Mouse (Mus musculus): ENCODE measurements around the gene Gsk3b. TPM values are rescaled to one million over a fixed set of nuclear protein-coding genes. Genes with fewer than 3 reads are reported as not detected.
A peak's percentile ranks its signal among the peaks of the same experiment; 100 is the strongest.
"Not testable (repeated sequence)": the region's sequence is repeated elsewhere in the genome, so short reads cannot be mapped to it uniquely, and the experiment has no call there.

The Gsk3b gene
- polyA plus RNA-seq, 1 experiment from 2014 or later = 10.7 TPM

DNA sequence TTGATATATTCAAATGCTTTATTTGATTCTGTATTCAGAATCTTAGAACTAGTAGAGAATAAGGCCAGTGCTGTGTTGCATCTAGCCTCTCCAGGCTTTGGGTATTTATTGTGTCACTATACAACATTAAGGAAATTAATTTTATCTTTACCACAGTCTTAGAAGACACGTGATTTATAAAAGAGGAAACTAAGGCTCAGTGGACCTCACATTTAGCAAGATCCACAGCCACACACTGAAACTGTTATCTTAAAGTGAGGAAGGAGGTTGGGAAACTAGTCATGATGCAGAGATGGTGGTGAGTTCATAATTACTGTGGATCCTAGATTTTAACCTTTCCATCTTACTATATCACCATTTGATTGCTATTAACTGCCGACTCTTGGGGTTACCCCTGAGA, 16.7 kb downstream of the Gsk3b start:
- H3K27me3 ChIP-seq = no peaks in the 10 kb centered on the region
- H3K9ac ChIP-seq = no peak overlapping the region
- 46% methylated on average over 2 of the region's 2 CpGs for WGBS (ENCODE audit: insufficient replicate concordance)
- no peaks in the 10 kb centered on the region for H3K9me3 ChIP-seq (replicated peaks)
- peaks cover 4% of the 10 kb centered on the region for H3K36me3 ChIP-seq (replicated peaks)
- peaks cover 9% of the 10 kb centered on the region for H3K4me1 ChIP-seq (replicated peaks)
- ATAC-seq (ENCODE audit: insufficient read depth) = no peak
- H3K27ac ChIP-seq (replicated peaks) = no peak overlapping the region
- H3K4me2 ChIP-seq = no peak overlapping the region
- H3K4me3 ChIP-seq (replicated peaks) = no peak overlapping the region

DNA sequence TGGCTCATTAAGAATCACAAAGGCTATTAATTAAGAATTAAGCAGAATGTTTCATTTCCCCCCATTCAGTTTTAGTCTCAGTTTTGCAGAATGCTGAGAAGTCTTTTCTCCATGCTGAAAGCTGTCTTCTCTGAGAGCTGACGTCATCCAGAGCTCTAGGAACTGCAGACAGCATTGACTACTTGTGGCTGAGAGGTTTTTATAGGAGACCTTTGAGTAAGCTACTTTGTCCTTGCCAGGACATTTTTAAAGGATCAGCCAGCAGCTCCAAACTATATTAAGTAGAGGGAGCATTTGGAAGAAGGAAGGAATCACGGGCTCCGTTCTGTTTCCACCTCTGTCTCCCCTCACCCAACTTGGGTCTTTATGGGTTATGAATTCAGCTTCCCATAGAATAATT, 17.7 kb downstream of the Gsk3b start:
- peaks cover 9% of the 10 kb centered on the region for H3K4me1 ChIP-seq (replicated peaks)
- H3K27ac ChIP-seq (replicated peaks) = no peak overlapping the region
- no peak overlapping the region for H3K4me2 ChIP-seq
- no peak overlapping the region for H3K9ac ChIP-seq
- ATAC-seq (ENCODE audit: insufficient read depth) = no peak
- WGBS (ENCODE audit: insufficient replicate concordance) = 82% methylated on average over 3 of the region's 3 CpGs
- no peaks in the 10 kb centered on the region for H3K27me3 ChIP-seq
- H3K4me3 ChIP-seq (replicated peaks) = no peak overlapping the region
- no peaks in the 10 kb centered on the region for H3K9me3 ChIP-seq (replicated peaks)
- no peaks in the 10 kb centered on the region for H3K36me3 ChIP-seq (replicated peaks)

DNA sequence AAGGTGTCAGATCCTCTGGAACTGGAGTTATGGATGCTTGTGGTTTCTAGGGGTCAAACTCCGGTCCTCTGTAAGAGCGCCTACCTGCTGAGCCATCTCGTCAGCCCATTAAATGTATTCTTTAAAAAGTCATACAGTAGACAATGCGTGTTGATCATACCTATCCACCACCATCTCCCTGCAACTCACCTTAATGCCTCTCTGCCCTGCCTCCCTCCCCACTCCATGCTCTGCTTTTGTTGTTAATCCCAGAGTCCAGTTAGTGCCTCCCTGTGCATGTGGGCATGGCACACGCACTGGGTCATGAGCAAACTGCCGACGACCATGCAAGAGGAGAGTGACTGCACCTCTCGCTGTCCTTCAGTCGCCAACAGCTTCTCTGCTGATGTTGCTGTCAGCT, 21.2 kb downstream of the Gsk3b start:
- ATAC-seq (ENCODE audit: insufficient read depth) = no peak
- Histone ChIP-seq H3K36me3 (replicated peaks) (peaks cover 6% of the 10 kb centered on the region; the same call in 1 of the 2 replicates), H3K27me3 (no peaks in the 10 kb centered on the region), H3K4me1 (replicated peaks) (peaks cover 9% of the 10 kb centered on the region), H3K9ac (no peak overlapping the region), H3K9me3 (replicated peaks) (no peaks in the 10 kb centered on the region), H3K4me2 (no peak overlapping the region), H3K4me3 (replicated peaks) (no peak overlapping the region), H3K27ac (replicated peaks) (no peak overlapping the region)
- 75% methylated on average over 9 of the region's 9 CpGs for WGBS (ENCODE audit: insufficient replicate concordance)

DNA sequence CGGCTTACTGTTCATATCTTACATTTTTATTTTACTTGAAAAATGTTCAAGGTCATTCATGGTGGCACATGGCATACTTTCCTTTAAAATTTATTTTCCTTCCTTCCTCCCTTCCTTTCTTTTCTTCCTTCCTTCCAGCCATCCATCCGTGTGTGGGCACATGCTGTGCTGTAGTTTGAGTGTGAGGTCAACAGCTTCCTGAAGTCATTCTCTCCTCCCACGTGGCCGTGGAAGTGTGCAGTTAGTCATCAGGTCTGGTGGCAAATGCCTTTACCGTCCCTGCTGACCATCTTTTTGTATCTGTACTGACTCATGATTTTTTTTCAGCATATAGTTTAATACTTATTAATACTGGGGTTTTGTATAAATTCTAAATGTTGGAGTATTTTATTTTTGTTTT, 21.8 kb downstream of the Gsk3b start:
- 21% methylated on average over 5 of the region's 5 CpGs for WGBS (ENCODE audit: insufficient replicate concordance)

DNA sequence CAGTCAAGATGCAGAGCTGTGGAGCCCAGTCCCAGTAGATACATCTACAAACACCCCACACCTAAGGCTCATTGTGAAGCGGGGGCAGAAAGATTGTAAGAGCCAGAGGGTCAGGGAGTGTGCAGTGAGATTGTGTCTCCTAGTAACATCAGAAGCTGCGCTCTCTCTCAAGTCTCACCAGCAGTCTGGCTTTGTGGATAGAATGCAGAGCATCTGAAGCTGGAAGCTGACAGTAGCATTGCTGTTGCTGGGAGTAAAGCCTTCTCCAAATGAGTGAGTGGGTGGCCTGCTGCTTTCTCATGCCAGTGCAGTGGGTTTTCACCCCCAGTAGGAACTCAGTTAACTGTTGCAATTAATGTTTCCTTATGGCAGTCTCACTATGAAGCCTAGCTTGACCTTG, 25.3 kb downstream of the Gsk3b start:
- no peaks in the 10 kb centered on the region for H3K9me3 ChIP-seq (replicated peaks)
- H3K27me3 ChIP-seq = no peaks in the 10 kb centered on the region
- H3K9ac ChIP-seq = no peak overlapping the region
- H3K4me2 ChIP-seq = no peak overlapping the region
- 65% methylated on average over 2 of the region's 2 CpGs for WGBS (ENCODE audit: insufficient replicate concordance)
- no peak for ATAC-seq (ENCODE audit: insufficient read depth)
- no peak overlapping the region for H3K27ac ChIP-seq (replicated peaks)
- peaks cover 6% of the 10 kb centered on the region; the same call in 1 of the 2 replicates for H3K36me3 ChIP-seq (replicated peaks)
- H3K4me3 ChIP-seq (replicated peaks) = no peak overlapping the region
- H3K4me1 ChIP-seq (replicated peaks) = peaks cover 9% of the 10 kb centered on the region

More for the DNA sequence above, 21.8 kb downstream of the Gsk3b start:
- peaks cover 9% of the 10 kb centered on the region for H3K4me1 ChIP-seq (replicated peaks)
- no peaks in the 10 kb centered on the region for H3K27me3 ChIP-seq
- H3K4me3 ChIP-seq (replicated peaks) = no peak overlapping the region
- H3K27ac ChIP-seq (replicated peaks) = no peak overlapping the region
- no peaks in the 10 kb centered on the region for H3K9me3 ChIP-seq (replicated peaks)
- H3K9ac ChIP-seq = no peak overlapping the region
- H3K4me2 ChIP-seq = no peak overlapping the region
- ATAC-seq (ENCODE audit: insufficient read depth) = no peak
- H3K36me3 ChIP-seq (replicated peaks) = peaks cover 6% of the 10 kb centered on the region; the same call in 1 of the 2 replicates

DNA sequence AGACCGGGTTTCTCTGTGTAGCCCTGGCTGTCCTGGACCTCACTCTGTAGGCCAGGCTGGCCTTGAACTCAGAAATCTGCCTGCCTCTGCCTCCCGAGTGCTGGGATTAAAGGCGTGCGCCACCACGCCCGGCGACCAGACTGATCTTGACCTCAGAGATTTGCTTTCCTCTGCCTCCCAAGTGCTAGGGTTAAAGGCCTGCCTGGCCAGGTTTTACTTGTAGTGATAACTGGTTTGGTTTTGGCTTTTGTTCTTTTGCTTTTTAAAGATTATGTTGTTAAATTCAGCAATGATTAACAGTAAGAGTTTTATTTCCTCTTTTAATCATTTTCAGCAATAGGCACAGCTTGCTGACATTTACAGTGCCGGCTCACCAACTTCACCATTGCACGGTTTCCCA, 29.1 kb downstream of the Gsk3b start:
- WGBS (ENCODE audit: insufficient replicate concordance) = 71% methylated on average over 9 of the region's 9 CpGs
- not testable (repeated sequence) for H3K27ac ChIP-seq (replicated peaks); ATAC-seq (ENCODE audit: insufficient read depth); H3K4me2 ChIP-seq; H3K4me1 ChIP-seq (replicated peaks); H3K9ac ChIP-seq; H3K9me3 ChIP-seq (replicated peaks); H3K36me3 ChIP-seq (replicated peaks); H3K27me3 ChIP-seq; H3K4me3 ChIP-seq (replicated peaks)

DNA sequence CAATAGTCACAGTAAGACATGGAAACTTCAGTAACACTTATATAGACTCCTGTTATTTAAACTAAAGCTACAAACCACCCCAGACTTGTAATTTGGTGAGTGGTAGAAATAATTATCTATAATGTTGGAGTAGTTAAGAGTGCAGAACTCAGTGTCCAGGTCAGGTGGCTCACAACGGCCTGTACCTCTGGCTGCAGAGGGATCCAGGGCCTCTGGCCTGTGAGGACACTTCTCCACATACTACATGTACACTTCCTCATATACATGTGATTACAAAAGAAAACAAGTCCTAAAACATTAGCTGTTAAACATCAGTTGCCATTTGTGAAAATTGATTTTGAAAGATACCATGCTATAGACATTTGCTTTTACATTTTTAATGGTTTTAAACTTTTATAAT, 29.9 kb downstream of the Gsk3b start:
- no peak overlapping the region for H3K4me3 ChIP-seq (replicated peaks)
- 76% methylated on average over 1 of the region's 1 CpGs for WGBS (ENCODE audit: insufficient replicate concordance)
- H3K27ac ChIP-seq (replicated peaks) = no peak overlapping the region
- H3K4me2 ChIP-seq = no peak overlapping the region
- no peaks in the 10 kb centered on the region for H3K27me3 ChIP-seq
- peaks cover 6% of the 10 kb centered on the region; the same call in 1 of the 2 replicates for H3K36me3 ChIP-seq (replicated peaks)
- no peaks in the 10 kb centered on the region for H3K9me3 ChIP-seq (replicated peaks)
- no peak for ATAC-seq (ENCODE audit: insufficient read depth)
- H3K9ac ChIP-seq = no peak overlapping the region
- H3K4me1 ChIP-seq (replicated peaks) = no peaks in the 10 kb centered on the region; the same call in 1 of the 2 replicates

DNA sequence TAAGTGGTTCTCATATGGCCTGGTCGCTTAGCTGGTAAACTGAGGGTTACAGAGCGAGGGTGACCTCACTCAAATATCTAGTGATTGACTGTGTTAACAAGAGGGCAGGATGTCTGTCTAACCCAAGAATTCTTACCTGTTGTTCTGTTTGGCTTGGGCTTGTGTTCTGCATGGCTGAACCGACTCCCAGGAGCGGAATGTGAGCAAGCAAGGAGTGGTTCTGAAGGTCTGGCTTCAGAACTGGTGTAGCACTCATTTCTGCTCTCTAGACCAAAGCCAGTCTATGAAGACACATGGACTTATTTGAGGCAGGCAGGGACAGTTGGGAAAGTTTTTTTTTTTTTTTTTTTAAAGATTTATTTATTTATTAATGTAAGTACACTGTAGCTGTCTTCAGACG, 30.5 kb downstream of the Gsk3b start:
- H3K4me1 ChIP-seq (replicated peaks) = no peaks in the 10 kb centered on the region
- H3K4me2 ChIP-seq = no peak overlapping the region
- no peak overlapping the region for H3K27ac ChIP-seq (replicated peaks)
- H3K27me3 ChIP-seq = no peaks in the 10 kb centered on the region
- no peak overlapping the region for H3K9ac ChIP-seq
- H3K36me3 ChIP-seq (replicated peaks) = 0 out of 2 replicates have a peak, but pooled peaks cover 2% of the 10 kb centered on the region
- no peaks in the 10 kb centered on the region for H3K9me3 ChIP-seq (replicated peaks)
- H3K4me3 ChIP-seq (replicated peaks) = no peak overlapping the region
- no peak for ATAC-seq (ENCODE audit: insufficient read depth)
- 81% methylated on average over 5 of the region's 5 CpGs for WGBS (ENCODE audit: insufficient replicate concordance)

DNA sequence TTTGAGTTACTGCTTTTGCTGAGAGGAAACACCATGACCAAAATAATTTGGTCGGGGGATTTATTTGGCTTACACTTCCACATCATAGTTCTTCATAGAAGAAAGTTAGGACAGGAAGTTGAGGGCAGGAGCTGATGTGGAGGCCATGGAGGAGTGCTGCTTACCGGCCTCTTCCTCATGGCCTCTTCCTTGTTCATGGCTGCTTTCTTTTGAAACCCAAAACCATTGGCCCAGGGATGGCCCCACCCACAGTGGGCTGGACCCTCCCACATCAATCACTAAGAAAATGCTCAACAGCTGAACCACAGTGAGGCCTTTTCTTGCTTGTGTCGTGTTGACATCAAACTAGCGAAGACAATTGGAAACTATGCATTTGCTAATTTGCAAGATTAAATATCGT, 40.4 kb downstream of the Gsk3b start:
- WGBS (ENCODE audit: insufficient replicate concordance) = 70% methylated on average over 5 of the region's 5 CpGs
- Histone ChIP-seq H3K4me3 (replicated peaks) (no peak overlapping the region), H3K27ac (replicated peaks) (no peak overlapping the region), H3K36me3 (replicated peaks) (no peaks in the 10 kb centered on the region), H3K4me2 (no peak overlapping the region), H3K9ac (no peak overlapping the region), H3K27me3 (no peaks in the 10 kb centered on the region), H3K9me3 (replicated peaks) (no peaks in the 10 kb centered on the region), H3K4me1 (replicated peaks) (peaks cover 23% of the 10 kb centered on the region)
- no peak for ATAC-seq (ENCODE audit: insufficient read depth)

DNA sequence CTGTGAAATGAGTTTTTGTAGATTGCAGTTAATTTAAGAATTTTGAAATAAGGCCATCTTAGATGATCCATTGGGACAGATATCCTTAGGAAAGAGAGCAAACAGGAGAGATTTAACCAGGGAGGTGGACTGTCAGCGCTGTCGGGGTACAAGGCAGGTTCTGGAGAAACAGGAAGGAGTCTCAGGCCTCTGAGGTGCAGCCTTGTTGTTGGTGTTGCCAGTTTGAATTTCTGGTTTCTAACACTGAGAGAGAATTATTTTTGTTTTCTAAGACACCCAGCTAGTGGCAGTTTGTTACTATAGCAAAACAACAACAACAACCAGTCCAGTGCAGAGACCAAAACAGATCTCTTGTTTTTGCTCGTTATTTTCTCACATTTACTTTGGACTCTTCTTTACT, 42.2 kb downstream of the Gsk3b start:
- H3K4me2 ChIP-seq = no peak overlapping the region
- no peak for ATAC-seq (ENCODE audit: insufficient read depth)
- H3K4me1 ChIP-seq (replicated peaks) = peaks cover 30% of the 10 kb centered on the region
- no peak overlapping the region for H3K4me3 ChIP-seq (replicated peaks)
- H3K9ac ChIP-seq = no peak overlapping the region
- H3K27ac ChIP-seq (replicated peaks) = no peak overlapping the region
- 50% methylated on average over 3 of the region's 3 CpGs for WGBS (ENCODE audit: insufficient replicate concordance)
- H3K36me3 ChIP-seq (replicated peaks) = no peaks in the 10 kb centered on the region
- H3K9me3 ChIP-seq (replicated peaks) = no peaks in the 10 kb centered on the region
- no peaks in the 10 kb centered on the region for H3K27me3 ChIP-seq

DNA sequence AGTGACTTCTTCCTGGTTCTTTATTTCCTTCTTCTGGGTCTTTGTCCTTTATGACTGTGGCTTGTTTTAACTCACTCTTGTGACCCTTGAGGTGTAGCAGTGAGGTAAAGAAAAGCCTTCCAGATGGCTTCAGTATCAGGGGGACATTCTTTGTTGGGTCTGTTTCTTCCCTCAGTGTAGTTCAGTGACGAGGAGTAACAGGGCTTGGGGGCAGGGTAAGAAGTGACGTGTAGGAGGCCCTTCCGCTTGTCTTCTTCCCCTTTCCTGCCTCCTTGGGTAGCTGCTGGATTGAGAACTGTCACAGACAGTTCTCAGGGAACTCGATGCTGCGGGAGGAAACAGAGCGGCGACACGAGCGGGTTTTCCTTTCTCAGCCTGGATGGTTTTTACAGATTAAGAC, 43.0 kb downstream of the Gsk3b start:
- ATAC-seq (ENCODE audit: insufficient read depth) = no peak
- Histone ChIP-seq H3K9ac (no peak overlapping the region), H3K27ac (replicated peaks) (no peak overlapping the region; the same call in 1 of the 2 replicates), H3K36me3 (replicated peaks) (no peaks in the 10 kb centered on the region), H3K9me3 (replicated peaks) (no peaks in the 10 kb centered on the region), H3K4me2 (peak overlapping the region; percentile 40; the same call in 1 of the 2 replicates), H3K4me3 (replicated peaks) (peak overlapping the region; percentile 6; the same call in 1 of the 2 replicates), H3K27me3 (no peaks in the 10 kb centered on the region), H3K4me1 (replicated peaks) (peaks cover 30% of the 10 kb centered on the region)
- WGBS (ENCODE audit: insufficient replicate concordance) = 18% methylated on average over 9 of the region's 9 CpGs

DNA sequence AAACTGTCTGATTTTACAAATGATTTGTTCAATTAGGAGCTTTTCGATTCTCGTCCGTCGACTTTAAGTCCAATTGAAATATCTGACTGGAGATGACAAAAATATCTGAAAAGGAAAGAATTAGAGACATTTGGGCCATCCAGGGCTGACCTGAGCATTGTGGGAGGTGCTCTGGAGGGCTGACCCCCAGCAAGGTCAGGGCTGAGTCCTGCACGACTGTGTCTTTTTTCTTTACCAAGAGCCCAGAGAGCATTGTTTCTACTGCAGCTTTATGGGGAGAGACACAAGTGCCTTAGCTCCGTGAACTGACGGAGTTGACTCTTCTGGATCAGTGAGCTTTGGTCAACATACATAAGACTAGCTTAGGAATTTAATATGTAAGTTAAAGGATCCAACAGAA, 43.4 kb downstream of the Gsk3b start:
- Histone ChIP-seq H3K27ac (replicated peaks) (no peak overlapping the region), H3K9me3 (replicated peaks) (no peaks in the 10 kb centered on the region), H3K4me1 (replicated peaks) (peaks cover 30% of the 10 kb centered on the region), H3K9ac (no peak overlapping the region), H3K36me3 (replicated peaks) (no peaks in the 10 kb centered on the region), H3K4me2 (peak overlapping the region; percentile 40), H3K4me3 (replicated peaks) (peak overlapping the region; percentile 6; the same call in 1 of the 2 replicates), H3K27me3 (no peaks in the 10 kb centered on the region)
- no peak for ATAC-seq (ENCODE audit: insufficient read depth)
- WGBS (ENCODE audit: insufficient replicate concordance) = 52% methylated on average over 7 of the region's 7 CpGs

Measured in liver, embryonic 15.5 days (tissue).